Mouse (Mus musculus) E14TG2a.4 (cell line): ENCODE results near the gene Aig1.

Experiments
- CTCF ChIP-seq: conservative IDR thresholded peaks from 2 replicates; pipeline ENCODE4 v1.5.1; 2014; ENCODE audit warnings: low read length
- NANOG ChIP-seq: IDR thresholded peaks from 2 replicates; pipeline ENCODE4 v1.6.1; 2014; ENCODE audit warnings: borderline replicate concordance, low read length, mixed read lengths
- POU5F1 ChIP-seq: IDR thresholded peaks from 2 replicates; pipeline ENCODE4 v1.6.1; 2014; ENCODE audit warnings: low read length, borderline replicate concordance

DNA sequence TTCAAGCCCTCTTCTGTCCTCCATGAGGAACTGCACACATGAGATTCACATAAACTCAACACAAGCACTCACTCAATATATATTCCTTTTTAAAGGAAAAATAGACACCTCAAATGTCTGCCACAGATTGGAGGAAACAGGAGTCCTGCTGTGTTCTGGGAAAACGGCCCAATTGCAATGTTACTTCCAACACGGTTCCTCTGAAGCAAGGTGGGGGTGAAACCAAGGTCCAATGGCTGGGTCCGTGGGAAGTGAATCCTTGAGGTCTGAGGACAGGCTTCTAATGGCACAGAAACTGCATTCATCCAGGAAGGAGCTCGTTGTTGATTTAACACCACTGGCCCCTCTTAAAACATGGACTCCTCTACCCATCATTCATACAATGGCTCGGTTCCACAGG lies 67.5 kb downstream of the Aig1 start:
- TF ChIP-seq CTCF (no peak), POU5F1 (no peak), NANOG (no peak)
